ENCODE assay signal across 18 mouse cellular contexts in genomic region chr6:4421466-4421865, GRCm38 (mm10).
"Had no signal": no experiment of that assay in that cellular context is flagged by ENCODE, and none has a peak within 500 bp of the region (broad histone marks: within the 10 kb centered on the region; RNA-seq: fewer than 3 reads in every experiment).

No protein-coding gene starts in this region.

- DNase-seq: lung, adult 18-20 months; lung, embryonic 14.5 days; lung, postnatal 10 days; lung, postnatal 4 days; retina, postnatal 1 day; right cerebral cortex, adult 18-20 months; right cerebral cortex, postnatal 25 days; right cerebral cortex, postnatal 4 days; spleen, adult 18-20 months; thymus, adult 18-20 months; thymus, postnatal 14 days; thymus, postnatal 36 days had no signal

- H3K9me3 ChIP-seq: midbrain, embryonic 10.5 days; midbrain, embryonic 13.5 days; midbrain, embryonic 15.5 days; neural tube, embryonic 13.5 days; neural tube, embryonic 15.5 days had no signal

- H3K27ac ChIP-seq: midbrain, embryonic 10.5 days; midbrain, embryonic 13.5 days; midbrain, embryonic 15.5 days; neural tube, embryonic 13.5 days; neural tube, embryonic 15.5 days had no signal

- ATAC-seq: midbrain, embryonic 13.5 days; midbrain, embryonic 15.5 days had no signal

- H3K27me3 ChIP-seq: midbrain, embryonic 13.5 days; midbrain, embryonic 15.5 days; neural tube, embryonic 13.5 days; neural tube, embryonic 15.5 days had no signal

- H3K4me2 ChIP-seq: lung, embryonic 14.5 days; midbrain, embryonic 13.5 days; midbrain, embryonic 15.5 days; neural tube, embryonic 13.5 days; neural tube, embryonic 15.5 days had no signal

- H3K9ac ChIP-seq: lung, embryonic 14.5 days; midbrain, embryonic 13.5 days; midbrain, embryonic 15.5 days; neural tube, embryonic 13.5 days; neural tube, embryonic 15.5 days had no signal

- H3K4me1 ChIP-seq: midbrain, embryonic 10.5 days had no signal

- H3K36me3 ChIP-seq: midbrain, embryonic 10.5 days; midbrain, embryonic 13.5 days; midbrain, embryonic 15.5 days; neural tube, embryonic 13.5 days; neural tube, embryonic 15.5 days had no signal

- H3K4me3 ChIP-seq: midbrain, embryonic 10.5 days; midbrain, embryonic 13.5 days; midbrain, embryonic 15.5 days; myocyte; neural tube, embryonic 13.5 days; neural tube, embryonic 15.5 days had no signal
